Mouse (Mus musculus) lung, postnatal 0 days (tissue): Measurements from ENCODE around the gene Arhgef11. TPM values are rescaled to one million over a fixed set of nuclear protein-coding genes. Genes with fewer than 3 reads are reported as not detected.

Experiments used
- ATAC-seq: fragments of 200-750 bp; cut with Nextera tagmentation; 2 replicates; pipeline ENCODE4 v1.8.0; 2017; ENCODE audit warnings: moderate library complexity
- DNase-seq: peaks from one replicate; pipeline ENCODE4 v3.0.0-alpha.2; 2016; ENCODE audit warnings: low spot score
- H3K27ac ChIP-seq: fragments of 300-500 bp; sonication (generic); 2 replicates; pipeline ENCODE4 v1.5.1; 2014; ENCODE audit warnings: antibody characterized with exemption, mild to moderate bottlenecking, low read length, mixed read lengths
- H3K27me3 ChIP-seq: fragments of 300-500 bp; sonication (generic); replicated peaks from 2 replicates; pipeline ENCODE4 v1.6.1; 2014; ENCODE audit warnings: low read length, mixed read lengths; ENCODE audit not compliant: insufficient read depth
- H3K36me3 ChIP-seq: fragments of 300-500 bp; sonication (generic); 2 replicates; pipeline ENCODE4 v1.6.1; 2014; ENCODE audit warnings: low read length, mixed read lengths; ENCODE audit not compliant: insufficient read depth
- H3K4me1 ChIP-seq: fragments of 300-500 bp; sonication (generic); 2 replicates; pipeline ENCODE4 v1.6.1; 2014; ENCODE audit warnings: antibody characterized with exemption, low read depth, low read length, mixed read lengths; ENCODE audit not compliant: insufficient read depth
- H3K4me2 ChIP-seq: fragments of 300-500 bp; sonication (generic); replicated peaks from 2 replicates; pipeline ENCODE4 v1.6.1; 2014; ENCODE audit warnings: low read depth, mild to moderate bottlenecking, low read length, moderate library complexity, mixed read lengths
- H3K4me3 ChIP-seq: fragments of 300-500 bp; sonication (generic); 2 replicates; pipeline ENCODE4 v1.5.1; 2014; ENCODE audit warnings: low read depth, low read length
- H3K9ac ChIP-seq: fragments of 300-500 bp; sonication (generic); replicated peaks from 2 replicates; pipeline ENCODE4 v1.6.1; 2014; ENCODE audit warnings: low read depth, mild to moderate bottlenecking
- H3K9me3 ChIP-seq: fragments of 300-500 bp; sonication (generic); 2 replicates; pipeline ENCODE4 v1.6.1; 2016; ENCODE audit warnings: low read length, mixed read lengths
- CTCF ChIP-seq: IDR thresholded peaks from 2 replicates; pipeline ENCODE4 v1.5.1; 2016; ENCODE audit warnings: antibody characterized with exemption, mild to moderate bottlenecking
- EP300 ChIP-seq: IDR thresholded peaks from 2 replicates; pipeline ENCODE4 v1.6.1; 2016; ENCODE audit warnings: antibody characterized with exemption, mild to moderate bottlenecking, control low read depth
- WGBS: fragments of 180-500 bp; shearing (Covaris S2); extraction: QIAGEN DNeasy Blood & Tissue Kit; methylation state at CpG from one replicate; pipeline ENCODE4 v1.1.7; 2014; 5-methylcytosine and 5-hydroxymethylcytosine counted together
- polyA plus RNA-seq: library from polyadenylated mRNA; unstranded; fragments of >200 nt; fragmentation: Nextera tagmentation; extraction: Ambion mirVana; gene quantifications from 2 replicates; pipeline ENCODE4 v1.2.1, GENCODE M21; 2015

The Arhgef11 gene
- polyA plus RNA-seq, 1 experiment from 2014 or later = 9.8 TPM

GRCm38 (mm10) chr3:87770280-87770679 is 152.9 kb downstream of the Arhgef11 start:
- Histone ChIP-seq H3K4me1 (peaks cover 3% of the 10 kb centered on the region; the same call in 1 of the 2 replicates), H3K4me2 (no peak overlapping the region), H3K27me3 (no peaks in the 10 kb centered on the region), H3K9me3 (no peaks in the 10 kb centered on the region), H3K27ac (no peak overlapping the region), H3K4me3 (no peak overlapping the region), H3K9ac (no peak overlapping the region), H3K36me3 (no peaks in the 10 kb centered on the region)
- WGBS = under 1% methylated on average over 4 of the region's 4 CpGs
- ATAC-seq (no peak), DNase-seq (peak; percentile 69)
- no peak for TF ChIP-seq EP300
- peak; percentile 89 for TF ChIP-seq CTCF

DNA sequence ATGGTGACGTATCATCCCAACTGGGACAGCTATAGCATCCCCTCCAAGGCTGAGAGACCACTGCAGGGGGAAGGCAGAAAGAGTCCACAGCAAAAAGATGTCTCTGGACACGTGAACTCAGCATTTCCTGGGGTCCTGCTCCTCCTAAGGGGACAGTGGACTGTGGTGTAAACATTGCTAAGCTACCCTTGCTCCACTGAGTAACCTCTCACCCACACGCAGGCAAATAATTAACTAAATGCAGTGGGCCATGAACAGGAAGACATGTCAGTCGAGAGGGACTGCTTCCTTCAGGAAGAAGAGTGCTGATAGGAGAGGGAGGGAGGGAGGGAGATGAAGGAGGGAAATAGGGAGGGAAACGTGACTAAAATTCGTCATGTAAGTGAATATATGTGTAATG is 153.7 kb downstream of the Arhgef11 start:
- Histone ChIP-seq H3K4me2 (no peak overlapping the region), H3K9ac (no peak overlapping the region), H3K9me3 (no peaks in the 10 kb centered on the region), H3K27me3 (no peaks in the 10 kb centered on the region), H3K27ac (no peak overlapping the region), H3K4me3 (no peak overlapping the region), H3K4me1 (peaks cover under 1% of the 10 kb centered on the region; the same call in 1 of the 2 replicates), H3K36me3 (no peaks in the 10 kb centered on the region)
- 19% methylated on average over 6 of the region's 6 CpGs for WGBS
- DNase-seq = no peak
- ATAC-seq = no peak
- TF ChIP-seq CTCF (no peak), EP300 (no peak)

- TF ChIP-seq EP300 (no peak), CTCF (no peak)
- DNase-seq (no peak), ATAC-seq (no peak)
- 40% methylated on average over 23 of the region's 23 CpGs for WGBS
- Histone ChIP-seq H3K9ac (no peak overlapping the region), H3K9me3 (no peaks in the 10 kb centered on the region), H3K4me3 (no peak overlapping the region), H3K36me3 (no peaks in the 10 kb centered on the region), H3K4me1 (no peaks in the 10 kb centered on the region), H3K4me2 (0 out of 2 replicates have a peak overlapping the region, but pooled peaks have one; percentile 3), H3K27ac (no peak overlapping the region), H3K27me3 (0 out of 2 replicates have a peak, but pooled peaks cover 3% of the 10 kb centered on the region)
These were observed 160.9 kb downstream of the Arhgef11 start for GRCm38 (mm10) chr3:87778283-87778682.

GRCm38 (mm10) chr3:87779086-87779485 is 161.7 kb downstream of the Arhgef11 start:
- Histone ChIP-seq H3K4me1 (no peaks in the 10 kb centered on the region), H3K4me2 (no peak overlapping the region), H3K4me3 (no peak overlapping the region), H3K9me3 (no peaks in the 10 kb centered on the region), H3K27me3 (0 out of 2 replicates have a peak, but pooled peaks cover 3% of the 10 kb centered on the region), H3K27ac (no peak overlapping the region), H3K36me3 (no peaks in the 10 kb centered on the region), H3K9ac (no peak overlapping the region)
- ATAC-seq (no peak), DNase-seq (peak; percentile 46)
- WGBS = 48% methylated on average over 2 of the region's 2 CpGs
- TF ChIP-seq EP300 = no peak
- no peak for TF ChIP-seq CTCF

DNA sequence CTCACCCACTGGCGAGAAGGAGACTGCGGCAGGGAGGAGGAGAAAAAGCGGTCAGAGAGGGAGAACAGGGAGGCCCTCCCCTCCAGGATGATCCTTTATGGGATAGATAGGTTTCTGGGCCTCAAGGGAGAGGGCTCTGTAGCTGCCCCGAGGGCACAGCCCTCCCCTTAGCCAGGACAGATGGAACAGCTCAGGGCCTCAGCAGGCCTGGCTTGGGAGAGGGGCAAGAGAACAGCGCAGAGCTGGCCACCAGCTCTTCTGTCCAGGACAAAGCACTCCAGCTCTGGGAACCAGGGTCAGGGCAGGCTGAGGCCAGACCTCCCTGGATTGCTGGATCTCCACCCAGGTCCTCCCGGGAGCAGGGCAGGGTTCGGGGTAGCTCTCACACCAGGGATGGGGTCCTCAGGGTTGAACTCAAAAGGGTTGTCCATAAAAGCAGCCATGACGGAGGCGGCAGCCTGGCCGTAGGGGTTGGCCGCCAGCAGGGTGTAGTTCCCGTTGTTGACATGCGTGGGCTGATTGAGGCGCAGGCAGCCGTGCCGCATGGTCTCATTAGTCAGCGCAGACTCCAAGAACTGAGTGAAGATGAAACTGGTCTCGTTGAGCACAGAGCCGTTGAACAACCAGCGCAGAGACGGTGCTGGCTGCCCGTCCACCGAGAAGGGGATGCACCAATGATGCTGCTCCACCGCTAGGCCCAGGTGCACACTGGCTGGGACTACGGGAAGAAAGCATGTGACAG is 166.1 kb downstream of the Arhgef11 start:
- ATAC-seq = peak; percentile 55
- Histone ChIP-seq H3K27me3 (no peaks in the 10 kb centered on the region), H3K9me3 (no peaks in the 10 kb centered on the region), H3K27ac (no peak overlapping the region), H3K36me3 (no peaks in the 10 kb centered on the region), H3K9ac (no peak overlapping the region), H3K4me3 (no peak overlapping the region), H3K4me2 (0 out of 2 replicates have a peak overlapping the region, but pooled peaks have one; percentile 28), H3K4me1 (no peaks in the 10 kb centered on the region)
- WGBS = 80% methylated on average over 23 of the region's 25 CpGs
- no peak for TF ChIP-seq EP300
- TF ChIP-seq CTCF = no peak
- DNase-seq = no peak

GRCm38 (mm10) chr3:87785156-87785555 is 167.8 kb downstream of the Arhgef11 start:
- TF ChIP-seq EP300 = no peak
- no peak for TF ChIP-seq CTCF
- H3K27me3 ChIP-seq = no peaks in the 10 kb centered on the region
- no peak overlapping the region for H3K27ac ChIP-seq
- DNase-seq (peak; percentile 51), ATAC-seq (no peak)
- H3K9ac ChIP-seq = no peak overlapping the region
- H3K9me3 ChIP-seq = no peaks in the 10 kb centered on the region
- H3K4me2 ChIP-seq = no peak overlapping the region
- H3K4me1 ChIP-seq = no peaks in the 10 kb centered on the region
- H3K36me3 ChIP-seq = no peaks in the 10 kb centered on the region
- 48% methylated on average over 5 of the region's 5 CpGs for WGBS
- no peak overlapping the region for H3K4me3 ChIP-seq
